ENCODE assay signal across 10 mouse cellular contexts in the genomic region with DNA sequence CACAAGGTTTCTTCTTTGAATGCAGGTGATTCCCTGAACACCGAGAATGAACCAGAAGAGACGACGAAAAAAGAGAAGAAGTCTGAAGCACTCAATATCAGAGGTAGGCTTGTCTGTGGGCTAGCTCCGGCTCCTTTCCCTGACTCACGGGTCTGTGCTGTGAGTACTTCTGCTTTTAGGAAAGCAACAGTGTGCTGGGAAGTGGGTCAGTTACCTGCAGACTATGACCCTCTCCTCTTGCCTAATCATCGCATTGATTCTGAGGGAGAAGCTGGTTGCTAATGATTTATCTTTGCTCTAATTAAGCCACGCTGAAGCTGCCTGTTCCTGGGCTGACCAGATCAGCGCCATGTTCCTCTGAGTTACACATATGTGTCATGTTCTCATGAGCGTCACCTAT. TPM values are rescaled to one million over a fixed set of nuclear protein-coding genes. Genes with fewer than 3 reads are reported as not detected.
DNase-seq lines count a peak whose midpoint lies in the region; ATAC-seq lines count a peak whose summit lies in the region.
"Had no signal": no experiment of that assay in that cellular context is flagged by ENCODE, and none has a peak within 500 bp of the region (broad histone marks: within the 10 kb centered on the region; RNA-seq: fewer than 3 reads in every experiment).

No protein-coding gene starts in this region.

- H3K4me2 ChIP-seq in heart, embryonic 12.5 days = peak overlapping the region; percentile 28; the same call in 1 of the 2 replicates
- peak overlapping the region; percentile 92 for H3K4me2 ChIP-seq in hindbrain, embryonic 15.5 days
- no peak overlapping the region for H3K4me2 ChIP-seq in midbrain, embryonic 12.5 days (replicated peaks)

- WGBS in heart, embryonic 12.5 days = 77% methylated on average over 9 of the region's 9 CpGs
- WGBS in hindbrain, embryonic 15.5 days = 86% methylated on average over 9 of the region's 9 CpGs
- WGBS in midbrain, embryonic 12.5 days = 84% methylated on average over 9 of the region's 9 CpGs

- H3K36me3 ChIP-seq in heart, embryonic 12.5 days = no peaks in the 10 kb centered on the region
- H3K36me3 ChIP-seq in hindbrain, embryonic 15.5 days = no peaks in the 10 kb centered on the region
- no peaks in the 10 kb centered on the region for H3K36me3 ChIP-seq in midbrain, embryonic 12.5 days

- peak overlapping the region; percentile 63 for H3K4me3 ChIP-seq in heart, embryonic 12.5 days
- peak overlapping the region; percentile 57 for H3K4me3 ChIP-seq in hindbrain, embryonic 15.5 days
- H3K4me3 ChIP-seq in midbrain, embryonic 12.5 days = 0 out of 2 replicates have a peak overlapping the region, but pooled peaks have one; percentile 5

- 0 out of 2 replicates have a peak, but pooled peaks cover 5% of the 10 kb centered on the region for H3K9me3 ChIP-seq in heart, embryonic 12.5 days (replicated peaks)
- H3K9me3 ChIP-seq in hindbrain, embryonic 15.5 days = no peaks in the 10 kb centered on the region
- no peaks in the 10 kb centered on the region for H3K9me3 ChIP-seq in midbrain, embryonic 12.5 days

- no peak for ATAC-seq in heart, embryonic 12.5 days (ENCODE audit: insufficient number of reproducible peaks, low FRiP score)
- no peak for ATAC-seq in hindbrain, embryonic 15.5 days (ENCODE audit: low FRiP score, low read depth)
- ATAC-seq in midbrain, embryonic 12.5 days (ENCODE audit: low FRiP score, low read depth) = no peak

- H3K9ac ChIP-seq in heart, embryonic 12.5 days = no peak overlapping the region
- H3K9ac ChIP-seq in hindbrain, embryonic 15.5 days = no peak overlapping the region
- H3K9ac ChIP-seq in midbrain, embryonic 12.5 days (replicated peaks) = no peak overlapping the region

- H3K27me3 ChIP-seq in heart, embryonic 12.5 days (replicated peaks) = peaks cover 58% of the 10 kb centered on the region
- H3K27me3 ChIP-seq in hindbrain, embryonic 15.5 days = no peaks in the 10 kb centered on the region
- peaks cover 50% of the 10 kb centered on the region for H3K27me3 ChIP-seq in midbrain, embryonic 12.5 days

- no peak overlapping the region for H3K27ac ChIP-seq in heart, embryonic 12.5 days (ENCODE audit: poor library complexity, severe bottlenecking)
- no peak overlapping the region for H3K27ac ChIP-seq in hindbrain, embryonic 15.5 days (replicated peaks)
- no peak overlapping the region for H3K27ac ChIP-seq in midbrain, embryonic 12.5 days (replicated peaks)

- DNase-seq in heart, postnatal 25 days (ENCODE audit: low spot score) = no peak
- DNase-seq in MEL-GATA-1-ER (ENCODE audit: extremely low read depth, low read depth) = peak; percentile 52
- no peak for DNase-seq in natural killer cell, adult 2 months (ENCODE audit: low spot score in 2 of 2)
- DNase-seq in urinary bladder, adult 18-20 months (ENCODE audit: low spot score in 2 of 2) = no peak
- DNase-seq in layer of hippocampus, postnatal 10 days (ENCODE audit: low spot score in 2 of 2) = no peak
- DNase-seq: embryo, embryonic 11 days; right cerebral cortex, adult 18-20 months had no signal

- H3K4me1 ChIP-seq in heart, embryonic 12.5 days (replicated peaks) = peaks cover 4% of the 10 kb centered on the region
- H3K4me1 ChIP-seq in hindbrain, embryonic 15.5 days (replicated peaks) = peaks cover 25% of the 10 kb centered on the region
- H3K4me1 ChIP-seq in midbrain, embryonic 12.5 days = peaks cover 12% of the 10 kb centered on the region

- intact Hi-C loops in heart, postnatal 25 days (cut with DNase I) = no loop called here

RNA-seq across cellular contexts. Expression of gene Slc30a10, which starts 1.7 kb away (rescaled TPM):
- polyA plus RNA-seq in heart, embryonic 12.5 days (2016; fragmentation: Nextera tagmentation; extraction: Ambion mirVana) = 1.5 and 1.8 TPM in 2 replicates
- total RNA-seq in heart, postnatal 25 days (2021) = not detected
- 7.1 and 8.7 TPM in 2 replicates for polyA plus RNA-seq in hindbrain, embryonic 15.5 days (2015; fragmentation: Nextera tagmentation; extraction: Ambion mirVana)
- 1.4 and 2.0 TPM in 2 replicates for polyA plus RNA-seq in midbrain, embryonic 12.5 days (2016; fragmentation: Nextera tagmentation; extraction: Ambion mirVana)
- total RNA-seq in layer of hippocampus, postnatal 10 days (2021) = 10 to 100 TPM; 16.7 to 19.0 TPM

Comparison
In these comparisons a context has a peak if more than half of its experiments do, and no peak if none do; other contexts are left out.
1. H3K4me3 ChIP-seq: peak in every context shown above with its lines; median percentile 63 in heart, embryonic 12.5 days; 57 in hindbrain, embryonic 15.5 days; 5 in midbrain, embryonic 12.5 days.